Mouse (Mus musculus) gonadal fat pad, adult 2 months (tissue): Measurements from ENCODE around the gene Fzd1. TPM values are rescaled to one million over a fixed set of nuclear protein-coding genes. Genes with fewer than 3 reads are reported as not detected.

ENCODE experiments used
- DNase-seq: peaks from one replicate; pipeline ENCODE4 v3.0.0-alpha.2; 2012; ENCODE audit warnings: low read depth
- polyA plus RNA-seq: library from polyadenylated mRNA; depleted of rRNA; stranded (reverse); fragments of >200 nt; gene quantifications from 2 replicates; pipeline ENCODE4 v1.2.3, GENCODE M21; 2012

Gene Fzd1
- polyA plus RNA-seq, 1 experiment = 21.1 TPM

DNA sequence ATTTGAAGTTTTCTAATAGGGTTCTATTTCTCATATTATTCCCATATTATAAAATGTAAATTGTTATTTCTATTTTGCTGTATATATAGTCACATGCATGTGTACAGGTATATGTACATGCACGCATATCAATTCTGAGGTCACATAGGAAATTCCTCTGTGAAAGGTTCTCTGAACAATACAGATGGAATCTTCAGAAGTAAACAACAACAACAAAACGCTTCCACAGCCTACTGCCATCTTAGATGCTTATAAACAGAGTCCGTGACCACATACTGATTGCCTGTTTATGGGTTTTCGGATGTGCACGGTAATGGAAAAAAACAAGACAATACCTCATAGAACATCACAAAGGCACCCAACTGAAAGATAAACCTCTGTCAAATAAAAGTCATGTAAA, 4.7 kb downstream of the Fzd1 start:
- no peak for DNase-seq

DNA sequence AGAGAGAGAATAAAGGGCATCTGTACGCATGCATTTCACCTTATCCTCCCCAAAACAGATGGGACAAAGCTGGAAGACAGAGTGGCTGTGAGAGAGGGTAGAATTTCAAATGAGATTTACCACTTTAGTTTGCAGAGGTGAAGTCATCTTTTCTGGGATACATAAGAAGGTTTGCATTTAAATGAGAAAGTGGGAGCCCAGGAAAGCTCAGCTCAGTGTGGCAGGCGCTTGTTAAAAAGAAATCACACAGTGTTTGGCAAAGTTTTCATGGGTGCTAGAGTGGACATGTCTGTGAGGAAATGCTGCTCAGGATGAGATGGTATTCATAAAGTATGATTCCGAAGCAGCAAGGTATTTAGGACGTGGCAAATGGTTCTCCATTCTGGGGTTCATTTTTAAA, 15.1 kb downstream of the Fzd1 start:
- no peak for DNase-seq

DNA sequence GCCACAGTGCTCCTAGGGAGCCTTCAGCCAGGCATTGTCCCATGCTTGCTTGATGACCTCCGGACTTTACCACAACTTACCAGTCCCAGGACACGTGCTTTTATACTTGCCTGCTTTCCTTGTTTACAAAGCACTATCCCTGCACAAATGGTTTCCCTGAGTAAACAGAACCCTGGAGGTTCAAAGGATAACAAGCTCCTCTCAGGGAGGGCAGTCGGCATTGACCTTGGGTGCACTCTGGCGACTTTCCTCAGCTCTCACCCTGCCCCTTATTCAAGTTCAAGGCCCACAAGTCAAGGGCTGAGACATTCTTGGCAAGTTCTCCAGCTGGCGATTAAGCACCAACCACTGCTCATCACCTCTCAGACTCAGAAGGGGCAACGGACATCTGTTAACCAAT, 20.8 kb downstream of the Fzd1 start:
- DNase-seq = no peak

DNA sequence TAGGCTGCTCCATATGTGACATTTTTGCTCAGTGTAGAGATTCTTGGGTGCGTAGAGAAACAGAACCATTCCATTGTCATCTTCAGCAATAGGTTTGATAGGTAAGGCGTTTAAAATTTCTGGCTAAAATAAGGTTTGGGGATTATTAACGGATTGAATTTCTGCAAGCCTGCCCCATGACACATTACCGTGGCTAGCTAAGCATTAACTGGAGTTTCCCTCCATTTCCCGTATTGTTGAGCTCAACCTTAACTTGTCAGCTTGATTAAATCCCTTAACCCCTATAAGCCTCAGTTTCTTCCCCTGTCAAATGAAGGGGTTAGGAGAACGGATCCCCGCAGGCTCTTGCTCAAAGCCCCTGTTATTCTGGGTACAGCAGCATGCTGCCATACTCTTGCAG, 22.4 kb downstream of the Fzd1 start:
- DNase-seq = no peak

DNA sequence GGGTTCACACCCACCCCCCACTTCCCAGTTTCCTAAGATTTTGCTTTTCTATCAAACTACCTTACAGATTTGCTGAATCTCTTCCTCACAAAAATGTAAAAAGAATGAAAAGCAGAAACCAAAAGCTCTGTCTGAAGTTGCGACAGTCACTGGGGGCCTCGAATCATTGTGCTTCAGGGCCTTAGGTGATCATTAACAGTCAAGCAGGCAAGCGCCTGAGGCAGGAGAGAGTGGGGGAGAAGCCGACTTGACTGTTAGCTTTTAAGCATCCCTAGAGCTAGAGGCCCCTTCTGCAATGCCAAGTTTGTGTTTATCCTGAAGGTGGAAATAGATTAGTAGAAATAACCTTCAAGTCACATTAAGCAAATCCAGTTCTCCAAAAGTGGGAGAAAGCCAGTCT, 24.6 kb downstream of the Fzd1 start:
- no peak for DNase-seq

DNA sequence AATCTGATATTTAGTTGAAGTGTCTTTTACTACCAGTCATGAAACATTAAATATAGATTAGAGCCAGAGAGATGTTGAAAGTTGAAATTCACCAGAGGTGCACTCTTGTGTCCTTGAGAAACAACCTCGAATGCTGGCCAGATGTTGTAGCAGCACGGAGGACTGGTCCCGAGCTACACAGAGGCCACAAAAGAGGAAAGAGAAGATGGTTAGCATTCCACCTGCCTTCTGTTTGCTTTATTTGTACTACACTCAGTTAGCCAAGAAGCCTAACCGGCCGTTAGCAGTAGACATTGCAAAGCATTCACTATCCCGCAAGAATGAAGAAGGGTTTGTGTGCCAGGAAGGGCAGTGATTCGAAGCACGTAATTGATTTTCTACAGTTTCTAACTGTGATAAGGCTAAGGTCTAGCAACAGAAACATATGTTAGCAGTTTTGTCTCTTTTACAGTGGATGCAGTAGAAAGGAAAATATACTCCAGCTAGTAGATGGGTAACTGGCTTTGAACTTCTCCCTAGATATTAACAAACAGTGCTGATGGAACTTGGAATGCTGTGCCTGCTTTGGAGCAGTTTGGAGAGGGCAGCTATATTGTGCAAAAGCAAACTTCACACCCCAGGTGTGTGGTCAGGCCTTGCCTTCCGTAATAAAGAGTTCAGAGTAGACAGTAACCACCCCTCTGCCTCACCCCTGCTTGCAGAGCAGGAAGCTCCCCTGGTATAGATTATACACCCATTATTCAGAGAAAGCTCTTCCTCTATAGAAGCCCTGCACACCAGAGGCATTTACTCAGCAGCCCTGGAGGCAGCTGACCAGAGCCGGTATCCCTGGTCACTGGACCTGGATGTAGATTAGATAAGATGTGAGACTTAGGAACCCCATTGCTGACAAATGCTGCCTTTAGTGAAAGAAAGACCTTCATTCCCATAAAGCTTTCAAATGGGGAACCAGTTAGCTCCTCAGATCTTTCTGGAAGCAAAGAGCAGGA, 25.3 kb downstream of the Fzd1 start:
- no peak for DNase-seq

DNA sequence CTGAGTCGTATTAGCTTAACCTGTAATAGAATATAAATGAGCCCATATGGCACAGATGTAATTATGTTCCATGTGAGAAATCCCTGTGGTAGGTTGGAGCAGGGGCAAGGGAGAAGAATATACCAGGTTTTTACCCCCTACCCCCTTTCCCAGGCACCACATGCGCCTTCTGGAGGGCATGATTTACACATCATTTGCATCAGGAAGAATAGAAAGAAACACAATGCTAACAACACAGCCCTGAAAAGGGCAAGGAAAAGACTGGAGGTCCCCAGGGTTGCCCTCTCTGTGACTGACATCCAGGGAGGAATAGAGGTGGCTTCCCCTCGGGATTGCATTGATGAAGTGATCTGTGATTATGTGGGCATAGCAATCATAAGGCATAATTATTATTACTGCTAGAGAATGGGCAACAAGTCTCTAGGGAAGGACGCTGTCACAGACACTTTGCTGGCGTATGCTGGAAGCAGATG, 26.1 kb downstream of the Fzd1 start:
- DNase-seq = no peak

DNA sequence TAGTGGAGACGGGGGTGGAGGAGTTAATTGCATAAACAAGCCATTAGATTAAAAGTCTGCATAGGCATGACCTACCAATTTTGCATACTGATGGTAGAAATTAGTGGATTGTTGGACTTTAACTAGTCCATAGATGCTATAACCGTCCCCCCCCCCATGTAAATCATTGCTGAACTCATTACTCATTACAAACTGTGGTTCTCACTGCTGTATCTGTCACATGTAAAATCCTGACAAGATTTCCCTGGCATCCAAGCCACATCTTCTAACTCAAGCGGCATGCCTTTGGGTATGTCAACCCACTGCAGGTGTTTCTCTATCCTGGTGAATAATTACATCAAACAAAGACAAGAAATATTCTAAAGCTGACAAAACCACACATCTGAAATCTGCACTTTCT, 26.8 kb downstream of the Fzd1 start:
- no peak for DNase-seq
